In the genomic region with DNA sequence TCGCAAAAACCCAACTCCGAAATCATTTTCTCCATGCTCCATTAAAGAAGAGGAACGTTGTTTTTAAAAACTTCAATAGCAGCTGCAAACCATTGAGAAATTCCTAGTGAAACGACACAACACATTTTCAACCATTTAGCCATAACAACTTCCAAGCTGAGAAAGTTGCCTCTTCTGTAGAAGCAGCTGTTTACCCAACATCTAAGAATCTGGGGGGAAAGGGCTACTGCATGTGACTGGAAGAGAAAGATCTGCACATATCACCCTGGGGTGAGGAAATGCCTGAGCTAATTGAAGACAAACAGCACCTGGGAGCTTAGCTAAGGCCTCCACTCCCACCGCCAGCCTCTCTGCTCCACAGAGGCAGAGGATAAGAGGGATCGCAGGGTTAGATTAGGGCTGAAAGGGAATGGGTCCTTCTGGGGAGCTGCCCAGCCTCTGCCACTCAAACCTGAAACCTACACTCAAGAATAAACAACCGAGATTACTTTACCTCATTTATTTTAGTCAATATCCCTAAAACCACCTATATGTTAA, we compare ENCODE assay signal across 13 mouse cellular contexts. TPM values are rescaled to one million over a fixed set of nuclear protein-coding genes. Genes with fewer than 3 reads are reported as not detected.
A peak's percentile ranks its signal among the peaks of the same experiment; 100 is the strongest.
DNase-seq lines count a peak whose midpoint lies in the region; ATAC-seq lines count a peak whose summit lies in the region.
"Had no signal": no experiment of that assay in that cellular context is flagged by ENCODE, and none has a peak within 500 bp of the region (broad histone marks: within the 10 kb centered on the region; RNA-seq: fewer than 3 reads in every experiment).

No protein-coding gene starts in this region.

- peak overlapping the region; percentile 76 for H3K27ac ChIP-seq in heart, embryonic 10.5 days
- peak overlapping the region; percentile 72 for H3K27ac ChIP-seq in kidney, embryonic 16.5 days (ENCODE audit: low read length)
- H3K27ac ChIP-seq in embryonic facial prominence, embryonic 11.5 days (replicated peaks; ENCODE audit: low read depth, low read length), result no peak overlapping the region
- H3K27ac ChIP-seq in limb, embryonic 12.5 days, result 0 out of 2 replicates have a peak overlapping the region, but pooled peaks have one; percentile 18
- no peak overlapping the region; the same call in 1 of the 2 replicates for H3K27ac ChIP-seq in midbrain, embryonic 11.5 days (ENCODE audit: low read depth, low read length)
- H3K27ac ChIP-seq: liver, embryonic 15.5 days; midbrain, embryonic 13.5 days had no signal

- WGBS in heart, embryonic 10.5 days, result 25% methylated on average over 7 of the region's 7 CpGs
- whole genome bisulfite sequencing in kidney, embryonic 16.5 days, result 15% methylated on average over 7 of the region's 7 CpGs
- WGBS in embryonic facial prominence, embryonic 11.5 days, result 29% methylated on average over 7 of the region's 7 CpGs
- 26% methylated on average over 7 of the region's 7 CpGs for WGBS in limb, embryonic 12.5 days
- 51% methylated on average over 7 of the region's 7 CpGs for WGBS in midbrain, embryonic 11.5 days

- DNase-seq in heart, embryonic 10.5 days (ENCODE audit: low spot score), result no peak
- no peak for DNase-seq in heart, adult 18-20 months
- DNase-seq in kidney, adult 9 months, result no peak
- DNase-seq in embryonic facial prominence, embryonic 11.5 days (ENCODE audit: low spot score), result peak; percentile 61
- DNase-seq in midbrain, embryonic 11.5 days (ENCODE audit: low spot score, missing footprints), result no peak
- DNase-seq in frontal cortex, postnatal 36 days (ENCODE audit: low spot score in 2 of 2), result no peak
- DNase-seq: adrenal gland, adult 8-10 months; cerebellum, postnatal 14 days had no signal

- no peak overlapping the region for H3K4me3 ChIP-seq in heart, embryonic 10.5 days
- no peak overlapping the region for H3K4me3 ChIP-seq in kidney, embryonic 16.5 days (ENCODE audit: low read length)
- no peak overlapping the region for H3K4me3 ChIP-seq in embryonic facial prominence, embryonic 11.5 days (ENCODE audit: low read depth, low read length)
- H3K4me3 ChIP-seq in limb, embryonic 12.5 days (replicated peaks), result no peak overlapping the region
- H3K4me3 ChIP-seq in midbrain, embryonic 11.5 days (ENCODE audit: low read depth, low read length), result no peak overlapping the region
- H3K4me3 ChIP-seq: liver, embryonic 15.5 days; midbrain, embryonic 13.5 days had no signal

- no peaks in the 10 kb centered on the region for H3K9me3 ChIP-seq in heart, embryonic 10.5 days
- H3K9me3 ChIP-seq in kidney, embryonic 16.5 days (ENCODE audit: low read length), result no peaks in the 10 kb centered on the region
- no peaks in the 10 kb centered on the region for H3K9me3 ChIP-seq in embryonic facial prominence, embryonic 11.5 days (replicated peaks; ENCODE audit: control insufficient read depth, low read length)
- H3K9me3 ChIP-seq in limb, embryonic 12.5 days, result no peaks in the 10 kb centered on the region
- no peaks in the 10 kb centered on the region for H3K9me3 ChIP-seq in midbrain, embryonic 11.5 days (ENCODE audit: control insufficient read depth, low read length)
- H3K9me3 ChIP-seq: liver, embryonic 15.5 days; midbrain, embryonic 13.5 days had no signal

- peaks cover 54% of the 10 kb centered on the region for H3K4me1 ChIP-seq in heart, embryonic 10.5 days
- peaks cover 51% of the 10 kb centered on the region for H3K4me1 ChIP-seq in kidney, embryonic 16.5 days (ENCODE audit: insufficient read depth, low read length)
- peaks cover 4% of the 10 kb centered on the region for H3K4me1 ChIP-seq in embryonic facial prominence, embryonic 11.5 days (ENCODE audit: control insufficient read depth, insufficient read depth, low read length)
- H3K4me1 ChIP-seq in limb, embryonic 12.5 days (replicated peaks), result peaks cover 53% of the 10 kb centered on the region
- H3K4me1 ChIP-seq in midbrain, embryonic 11.5 days (ENCODE audit: control insufficient read depth, insufficient read depth, low read length), result peaks cover 20% of the 10 kb centered on the region

- H3K36me3 ChIP-seq in heart, embryonic 10.5 days, result no peaks in the 10 kb centered on the region
- H3K36me3 ChIP-seq in kidney, embryonic 16.5 days (ENCODE audit: insufficient read depth, low read length), result no peaks in the 10 kb centered on the region
- H3K36me3 ChIP-seq in embryonic facial prominence, embryonic 11.5 days (replicated peaks; ENCODE audit: control insufficient read depth, insufficient read depth, low read depth, low read length), result no peaks in the 10 kb centered on the region
- H3K36me3 ChIP-seq in limb, embryonic 12.5 days, result no peaks in the 10 kb centered on the region
- H3K36me3 ChIP-seq in midbrain, embryonic 11.5 days (ENCODE audit: control insufficient read depth, insufficient read depth, low read length), result no peaks in the 10 kb centered on the region
- H3K36me3 ChIP-seq: liver, embryonic 15.5 days; midbrain, embryonic 13.5 days had no signal

- ATAC-seq in kidney, embryonic 16.5 days (ENCODE audit: low FRiP score, low TSS enrichment), result no peak
- no peak for ATAC-seq in embryonic facial prominence, embryonic 11.5 days (replicated peaks; ENCODE audit: insufficient number of reproducible peaks, low FRiP score, low TSS enrichment, low read depth)
- ATAC-seq in limb, embryonic 12.5 days (ENCODE audit: insufficient number of reproducible peaks, insufficient read depth, low FRiP score, low TSS enrichment, low read depth), result no peak
- no peak for ATAC-seq in midbrain, embryonic 11.5 days (ENCODE audit: low FRiP score)
- ATAC-seq: hindbrain, embryonic 16.5 days; midbrain, embryonic 13.5 days had no signal

- peak overlapping the region; percentile 16 for H3K4me2 ChIP-seq in kidney, embryonic 16.5 days (replicated peaks; ENCODE audit: low read depth, low read length)
- no peak overlapping the region for H3K4me2 ChIP-seq in embryonic facial prominence, embryonic 11.5 days (ENCODE audit: low read depth, low read length)
- H3K4me2 ChIP-seq in limb, embryonic 12.5 days, result no peak overlapping the region; the same call in 1 of the 2 replicates
- no peak overlapping the region for H3K4me2 ChIP-seq in midbrain, embryonic 11.5 days
- H3K4me2 ChIP-seq: liver, embryonic 15.5 days; midbrain, embryonic 13.5 days had no signal

- peak overlapping the region; percentile 15; the same call in 1 of the 2 replicates for H3K9ac ChIP-seq in kidney, embryonic 16.5 days (replicated peaks; ENCODE audit: low read length)
- no peak overlapping the region for H3K9ac ChIP-seq in embryonic facial prominence, embryonic 11.5 days (replicated peaks; ENCODE audit: low read length)
- no peak overlapping the region for H3K9ac ChIP-seq in limb, embryonic 12.5 days (replicated peaks)
- no peak overlapping the region for H3K9ac ChIP-seq in midbrain, embryonic 11.5 days (ENCODE audit: low read length)
- H3K9ac ChIP-seq: liver, embryonic 15.5 days; midbrain, embryonic 13.5 days had no signal

- H3K27me3 ChIP-seq in heart, embryonic 10.5 days (ENCODE audit: insufficient read depth, poor library complexity, severe bottlenecking), result no peaks in the 10 kb centered on the region
- no peaks in the 10 kb centered on the region for H3K27me3 ChIP-seq in kidney, embryonic 16.5 days (ENCODE audit: insufficient read depth, low read length)
- H3K27me3 ChIP-seq in embryonic facial prominence, embryonic 11.5 days (ENCODE audit: control insufficient read depth, insufficient read depth, low read length), result no peaks in the 10 kb centered on the region
- no peaks in the 10 kb centered on the region for H3K27me3 ChIP-seq in limb, embryonic 12.5 days
- no peaks in the 10 kb centered on the region for H3K27me3 ChIP-seq in midbrain, embryonic 11.5 days (ENCODE audit: control insufficient read depth, insufficient read depth, low read length)
- H3K27me3 ChIP-seq: liver, embryonic 15.5 days; midbrain, embryonic 13.5 days had no signal

RNA-seq across cellular contexts. Expression of a gene that starts 13.5 kb away (rescaled TPM):
- 2.3 and 3.6 TPM in 2 replicates for polyA plus RNA-seq in heart, embryonic 10.5 days (2016; fragmentation: Nextera tagmentation; extraction: Ambion mirVana)
- 1 to 10 TPM; 2.3 to 2.9 TPM for total RNA-seq in heart, adult 18-20 months (2021)
- polyA plus RNA-seq in kidney, embryonic 16.5 days (2015; fragmentation: Nextera tagmentation; extraction: Ambion mirVana), result 6.7 and 8.1 TPM in 2 replicates
- polyA plus RNA-seq in embryonic facial prominence, embryonic 11.5 days (2014; fragmentation: Nextera tagmentation; extraction: Ambion mirVana), result 4.4 TPM in 2 replicates
- polyA plus RNA-seq in limb, embryonic 12.5 days (2016; fragmentation: Nextera tagmentation; extraction: Ambion mirVana), result 5.1 and 5.4 TPM in 2 replicates
- 5.3 and 6.1 TPM in 2 replicates for polyA plus RNA-seq in midbrain, embryonic 11.5 days (2014; fragmentation: Nextera tagmentation; extraction: Ambion mirVana)

Comparison
In these comparisons a context has a peak if more than half of its experiments do, and no peak if none do; other contexts are left out.
1. H3K27ac ChIP-seq: peak in heart, embryonic 10.5 days (single experiment), kidney, embryonic 16.5 days (single experiment) and limb, embryonic 12.5 days (single experiment); none in embryonic facial prominence, embryonic 11.5 days (single experiment) and midbrain, embryonic 11.5 days (single experiment).